Comparison of ENCODE assay signal across 35 mouse cellular contexts in the genomic region with DNA sequence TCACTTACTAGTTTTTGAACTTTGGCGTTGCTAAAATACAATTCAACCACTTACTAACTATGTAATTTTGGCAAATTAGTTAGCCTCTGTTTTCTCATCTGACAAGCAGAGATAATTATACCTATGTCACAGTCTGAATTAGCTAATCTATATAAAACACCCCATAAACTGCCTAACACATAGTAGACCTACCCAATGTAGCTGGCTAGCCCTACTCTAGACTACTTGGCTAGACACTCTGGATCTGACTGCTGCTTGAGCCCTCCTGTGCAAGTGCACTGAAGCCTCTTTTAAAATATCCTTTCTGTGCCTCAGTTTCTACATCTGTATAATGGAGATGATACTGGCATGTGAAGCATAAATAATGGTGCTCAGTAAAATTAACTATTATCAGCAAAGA.
"Had no signal": no experiment of that assay in that cellular context is flagged by ENCODE, and none has a peak within 500 bp of the region (broad histone marks: within the 10 kb centered on the region; RNA-seq: fewer than 3 reads in every experiment).

No protein-coding gene starts in this region.

- H3K27ac ChIP-seq: heart, embryonic 10.5 days; heart, embryonic 13.5 days; heart, embryonic 15.5 days; hindbrain, embryonic 10.5 days; hindbrain, embryonic 12.5 days; hindbrain, embryonic 13.5 days; hindbrain, embryonic 14.5 days; hindbrain, embryonic 15.5 days; hindbrain, postnatal 0 days; intestine, embryonic 15.5 days; kidney, embryonic 15.5 days; kidney, postnatal 0 days; layer of hippocampus, adult 2 months had no signal

- ATAC-seq: hindbrain, embryonic 16.5 days; hindbrain, postnatal 0 days; inflammation-experienced regulatory T-cells, adult 6 months; intestine, embryonic 15.5 days; intestine, embryonic 16.5 days; intestine, postnatal 0 days had no signal

- H3K4me3 ChIP-seq: heart, embryonic 10.5 days; heart, embryonic 12.5 days; heart, embryonic 13.5 days; heart, embryonic 15.5 days; hindbrain, embryonic 10.5 days; hindbrain, embryonic 12.5 days; hindbrain, embryonic 13.5 days; hindbrain, embryonic 15.5 days; intestine, embryonic 15.5 days; kidney, embryonic 15.5 days; layer of hippocampus, adult 2 months had no signal

- H3K36me3 ChIP-seq: heart, embryonic 10.5 days; heart, embryonic 12.5 days; heart, embryonic 13.5 days; heart, embryonic 15.5 days; hindbrain, embryonic 10.5 days; hindbrain, embryonic 12.5 days; hindbrain, embryonic 13.5 days; hindbrain, embryonic 15.5 days; intestine, embryonic 15.5 days; kidney, embryonic 15.5 days had no signal

- DNase-seq: heart, postnatal 10 days; heart, postnatal 14 days; heart, postnatal 36 days; heart, postnatal 4 days; kidney, adult 11 months; kidney, adult 18-20 months; kidney, adult 2 months; kidney, adult 8-10 months; kidney, adult 9 months; kidney, postnatal 10 days; kidney, postnatal 14 days; kidney, postnatal 25 days; kidney, postnatal 36 days; kidney, postnatal 4 days; layer of hippocampus, adult 9-11 months; layer of hippocampus, postnatal 36 days had no signal

- H3K9ac ChIP-seq: heart, embryonic 12.5 days; heart, embryonic 13.5 days; heart, embryonic 15.5 days; hindbrain, embryonic 12.5 days; hindbrain, embryonic 13.5 days; hindbrain, embryonic 14.5 days; hindbrain, embryonic 15.5 days; intestine, embryonic 15.5 days; kidney, embryonic 15.5 days had no signal

- H3K4me1 ChIP-seq: heart, embryonic 10.5 days; heart, embryonic 12.5 days; heart, embryonic 13.5 days; heart, embryonic 15.5 days; hindbrain, embryonic 10.5 days; hindbrain, embryonic 12.5 days; hindbrain, embryonic 13.5 days; hindbrain, embryonic 15.5 days; intestine, embryonic 15.5 days; kidney, embryonic 15.5 days had no signal

- H3K9me3 ChIP-seq: heart, embryonic 10.5 days; heart, embryonic 12.5 days; heart, embryonic 13.5 days; heart, embryonic 15.5 days; hindbrain, embryonic 10.5 days; hindbrain, embryonic 12.5 days; hindbrain, embryonic 13.5 days; hindbrain, embryonic 15.5 days; intestine, embryonic 15.5 days; kidney, embryonic 15.5 days had no signal

- H3K4me2 ChIP-seq: heart, embryonic 11.5 days; heart, embryonic 12.5 days; heart, embryonic 13.5 days; heart, embryonic 15.5 days; hindbrain, embryonic 12.5 days; hindbrain, embryonic 13.5 days; hindbrain, embryonic 14.5 days; hindbrain, embryonic 15.5 days; intestine, embryonic 15.5 days; kidney, embryonic 15.5 days had no signal

- H3K27me3 ChIP-seq: heart, embryonic 12.5 days; heart, embryonic 13.5 days; heart, embryonic 15.5 days; hindbrain, embryonic 12.5 days; hindbrain, embryonic 13.5 days; hindbrain, embryonic 15.5 days; intestine, embryonic 15.5 days; kidney, embryonic 15.5 days had no signal
